Mouse (Mus musculus) monocyte, adult 2 months (primary cell): Measurements from ENCODE around the gene Cd101.

ENCODE experiments used
- DNase-seq, 2 experiments: peaks; one replicate each; pipeline ENCODE4 v3.0.0; 2022; ENCODE audit warnings: low spot score in 2 of 2, low read depth in 1 of 2

Cd101 gene

GRCm38 (mm10) chr3:101044686-101045085 lies 15.3 kb upstream of the Cd101 start:
- DNase-seq, result no peak

DNA sequence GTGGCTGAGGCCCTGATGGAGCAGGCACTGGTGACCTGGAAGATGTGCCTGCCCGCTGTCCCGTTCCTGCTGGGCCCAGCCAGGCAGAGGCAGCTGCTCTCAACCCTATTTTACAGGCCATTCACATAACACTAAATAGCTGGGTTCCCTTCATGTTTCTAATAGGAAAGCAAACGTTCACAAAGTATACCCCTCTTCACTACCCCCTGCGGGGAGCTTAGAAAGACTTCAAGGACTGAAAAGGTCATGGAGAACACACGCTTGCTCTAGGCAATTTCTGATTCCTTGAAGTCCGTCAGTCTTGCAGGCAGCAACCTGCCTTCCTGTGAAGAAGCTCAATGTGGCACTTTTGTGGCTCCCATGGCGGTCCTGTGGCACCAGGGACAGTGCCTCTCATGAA lies 12.6 kb upstream of the Cd101 start:
- no peak for DNase-seq

GRCm38 (mm10) chr3:101037984-101038545 lies 8.7 kb upstream of the Cd101 start:
- DNase-seq, result no peak

- DNase-seq, result no peak
Observed at GRCm38 (mm10) chr3:101036001-101036400, 6.6 kb upstream of the Cd101 start.

DNA sequence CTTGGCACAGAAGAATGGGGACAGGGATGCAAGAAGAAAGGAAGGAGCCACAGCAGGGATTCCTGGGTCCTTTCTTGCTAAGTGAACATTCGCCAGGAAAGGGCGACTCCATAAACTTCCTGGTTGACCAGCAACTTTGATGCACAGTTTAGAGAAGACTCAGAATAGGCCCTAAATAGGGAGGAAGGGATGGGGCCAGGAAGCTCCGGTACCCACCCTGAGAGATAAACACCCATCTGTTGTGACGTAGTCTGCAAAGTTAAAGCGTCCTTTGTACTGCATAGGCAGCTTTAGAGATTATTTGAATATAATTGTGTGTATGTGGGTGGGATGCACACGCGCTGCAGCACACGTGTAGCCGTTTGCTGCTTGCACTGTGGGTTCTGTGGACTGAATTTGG lies 5.2 kb upstream of the Cd101 start:
- no peak for DNase-seq

GRCm38 (mm10) chr3:101033644-101034043 lies 4.3 kb upstream of the Cd101 start:
- DNase-seq, result no peak

DNA sequence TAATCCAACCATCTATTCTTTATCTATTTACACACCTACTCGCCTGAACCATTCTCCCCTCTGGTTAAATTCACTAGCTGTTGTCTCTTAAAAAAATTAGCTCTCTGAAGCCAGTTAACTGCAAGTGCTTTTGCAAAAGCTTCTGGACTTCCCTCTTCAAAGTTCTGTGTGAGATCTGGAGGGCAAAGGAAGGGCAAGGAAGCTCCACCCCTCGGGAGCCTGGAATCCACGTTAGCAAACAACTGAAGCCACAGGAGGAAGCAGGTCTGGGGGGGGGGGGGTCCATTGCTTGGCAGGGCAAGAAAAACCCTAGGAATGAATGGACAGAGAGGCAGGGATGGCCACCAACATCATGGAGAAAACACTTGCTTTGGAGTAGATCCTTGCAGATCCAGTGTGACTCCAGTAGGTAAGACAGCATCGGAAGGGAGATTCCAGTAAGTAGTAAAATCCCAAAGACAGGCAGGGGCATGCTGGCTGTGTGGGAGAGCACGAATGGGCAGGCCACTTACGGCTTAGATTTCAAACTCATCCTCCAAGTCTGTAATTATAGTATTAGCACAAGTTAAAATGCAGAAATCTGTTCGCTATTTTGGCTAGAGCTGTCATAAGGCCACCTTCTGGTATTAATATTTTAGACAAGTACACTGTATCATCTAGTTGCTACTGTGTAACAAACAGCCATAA lies 2.2 kb upstream of the Cd101 start:
- DNase-seq, result no peak

DNA sequence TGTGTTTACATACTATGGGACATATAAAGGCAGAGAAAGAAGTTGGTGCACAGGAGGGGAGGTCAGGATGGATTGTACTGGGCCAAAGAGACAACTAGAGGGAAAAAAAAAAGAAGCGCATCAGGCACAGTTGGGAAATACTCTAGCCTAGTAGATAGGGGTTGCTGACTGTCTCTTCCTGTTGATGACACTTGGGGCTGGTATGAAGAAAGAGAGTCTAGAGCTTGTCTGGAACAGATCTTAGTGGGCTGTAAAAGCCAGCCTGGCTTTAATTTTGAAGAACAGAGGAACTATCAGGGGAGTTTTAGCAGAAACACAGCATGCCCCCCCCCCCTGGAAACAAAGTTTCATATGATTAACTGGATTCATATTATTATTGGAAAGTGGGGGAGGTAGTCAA lies 1.3 kb upstream of the Cd101 start:
- no peak for DNase-seq

DNA sequence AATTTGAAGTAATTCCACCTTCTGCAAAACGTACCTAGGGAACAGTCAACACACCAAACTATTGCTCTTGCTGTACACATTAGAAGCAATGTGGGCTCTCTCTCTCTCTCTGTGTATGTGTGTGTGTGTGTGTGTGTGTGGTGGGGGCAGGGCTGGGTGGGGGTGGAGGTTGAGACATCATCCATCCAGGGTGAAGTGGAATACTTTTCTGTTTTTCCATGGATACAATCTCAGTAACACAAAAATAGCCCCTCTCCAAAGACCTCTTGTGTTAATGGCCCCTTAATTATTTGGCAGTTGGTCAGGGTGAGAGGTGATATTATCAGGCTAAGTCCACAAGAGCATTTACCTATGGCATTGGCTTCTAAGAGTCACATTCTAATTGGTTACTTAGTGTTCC lies 2.6 kb downstream of the Cd101 start:
- no peak for DNase-seq

DNA sequence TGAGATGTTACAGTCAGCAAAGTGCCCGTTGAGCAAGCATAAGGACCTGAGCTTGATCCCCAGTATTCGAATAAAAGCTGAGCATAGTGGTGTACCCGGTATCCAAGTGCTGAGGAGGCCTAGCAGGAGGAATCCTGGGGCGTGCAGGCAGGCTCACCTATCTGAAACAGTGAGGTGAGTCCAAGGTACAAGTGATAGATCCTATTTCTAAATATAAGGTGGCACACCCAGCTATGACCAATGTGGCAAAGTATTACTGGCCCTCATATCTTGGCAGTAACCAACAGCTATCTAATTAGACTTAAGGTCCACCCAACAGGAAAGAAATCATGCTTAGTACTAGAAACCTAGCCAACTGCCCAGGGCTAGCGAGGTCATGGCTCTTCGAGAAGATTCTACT lies 6.4 kb downstream of the Cd101 start:
- no peak for DNase-seq

- DNase-seq, result no peak
Observed at GRCm38 (mm10) chr3:101021481-101022051, 7.8 kb downstream of the Cd101 start.

- DNase-seq, result no peak
Observed at GRCm38 (mm10) chr3:101021073-101021472, 8.3 kb downstream of the Cd101 start.

GRCm38 (mm10) chr3:101018494-101018893 lies 10.9 kb downstream of the Cd101 start:
- DNase-seq, result no peak

- DNase-seq, result no peak
Observed at GRCm38 (mm10) chr3:101016050-101016449, 13.3 kb downstream of the Cd101 start.

DNA sequence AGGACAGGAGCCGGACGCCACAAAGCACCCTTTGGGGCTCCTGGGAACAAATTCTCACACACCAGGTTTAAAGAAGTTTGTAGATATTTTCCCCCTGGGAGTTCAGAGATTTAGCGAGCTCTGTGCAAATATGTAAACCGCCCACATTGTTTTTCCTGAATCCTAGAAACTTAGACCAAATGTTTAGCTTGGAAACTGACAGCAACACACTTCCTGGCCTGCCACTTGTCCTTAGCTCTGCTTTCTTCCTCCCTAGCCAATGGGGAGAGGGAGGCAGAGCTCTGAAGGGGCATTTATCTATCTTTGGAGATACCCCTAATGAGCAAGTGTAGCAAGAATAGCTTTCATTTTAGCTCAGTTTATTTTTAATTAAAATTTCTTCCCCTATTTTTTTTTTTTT lies 14.1 kb downstream of the Cd101 start:
- no peak for DNase-seq

DNA sequence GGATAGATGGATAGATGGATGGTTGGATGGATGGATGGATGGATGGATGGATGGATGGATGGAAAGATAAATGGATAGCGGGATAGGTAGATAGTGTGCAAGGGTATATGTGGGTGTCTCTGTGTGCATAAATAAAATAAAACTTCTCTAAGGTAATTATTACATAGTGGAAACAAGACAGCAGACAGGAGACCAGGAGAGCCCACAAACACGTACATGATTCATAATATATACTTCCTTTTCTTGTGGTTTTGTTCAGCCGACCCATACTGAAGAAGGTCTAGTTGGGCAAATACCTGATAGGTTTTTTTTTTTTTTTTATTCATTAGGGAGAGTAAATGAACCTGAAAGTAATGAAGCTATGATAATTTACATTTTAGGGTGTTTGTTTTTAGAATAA lies 15.8 kb downstream of the Cd101 start:
- no peak for DNase-seq

DNA sequence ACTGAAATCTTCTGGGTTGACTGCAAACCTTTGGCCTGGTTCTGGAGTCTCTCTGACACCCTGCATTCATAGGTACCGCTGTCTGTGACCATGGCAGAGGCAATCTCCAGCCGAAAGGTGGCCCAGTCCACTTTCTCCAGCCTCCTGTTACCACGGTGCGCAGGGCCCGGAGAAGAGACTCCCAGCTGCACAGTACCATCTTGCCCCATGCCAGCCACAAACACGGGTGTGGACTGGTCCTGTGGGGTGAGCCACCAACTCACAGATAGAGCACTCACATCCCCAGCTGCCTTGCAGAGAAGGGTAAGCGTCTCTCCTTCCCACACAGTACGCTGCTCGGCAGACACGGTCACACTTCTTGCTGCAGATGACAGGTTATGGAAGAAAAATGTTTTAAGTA lies 16.4 kb downstream of the Cd101 start:
- DNase-seq, result no peak

- no peak for DNase-seq
Observed at GRCm38 (mm10) chr3:101012597-101012996, 16.8 kb downstream of the Cd101 start.

GRCm38 (mm10) chr3:101012131-101012571 lies 17.2 kb downstream of the Cd101 start:
- peak in 1 of 2 experiments; percentile 66 for DNase-seq

DNA sequence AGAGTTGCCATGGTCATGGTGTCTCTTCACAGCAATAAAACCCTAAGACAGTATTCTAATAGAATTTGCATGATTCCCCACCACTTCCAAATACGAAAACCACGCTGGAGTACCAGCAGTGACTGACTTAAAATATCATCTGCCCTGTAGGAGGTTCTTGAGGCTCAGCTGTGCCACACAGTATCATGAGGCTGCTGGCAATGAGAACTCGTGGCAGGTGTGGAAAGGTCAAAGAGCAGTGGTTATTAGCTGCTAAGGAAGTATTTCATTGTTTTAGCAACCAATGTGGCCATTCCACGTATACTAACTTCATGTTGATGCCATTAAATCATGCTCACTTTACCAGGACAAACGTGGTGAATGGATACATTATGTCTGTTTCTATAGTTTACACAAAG lies 18.2 kb downstream of the Cd101 start:
- DNase-seq, result no peak

DNA sequence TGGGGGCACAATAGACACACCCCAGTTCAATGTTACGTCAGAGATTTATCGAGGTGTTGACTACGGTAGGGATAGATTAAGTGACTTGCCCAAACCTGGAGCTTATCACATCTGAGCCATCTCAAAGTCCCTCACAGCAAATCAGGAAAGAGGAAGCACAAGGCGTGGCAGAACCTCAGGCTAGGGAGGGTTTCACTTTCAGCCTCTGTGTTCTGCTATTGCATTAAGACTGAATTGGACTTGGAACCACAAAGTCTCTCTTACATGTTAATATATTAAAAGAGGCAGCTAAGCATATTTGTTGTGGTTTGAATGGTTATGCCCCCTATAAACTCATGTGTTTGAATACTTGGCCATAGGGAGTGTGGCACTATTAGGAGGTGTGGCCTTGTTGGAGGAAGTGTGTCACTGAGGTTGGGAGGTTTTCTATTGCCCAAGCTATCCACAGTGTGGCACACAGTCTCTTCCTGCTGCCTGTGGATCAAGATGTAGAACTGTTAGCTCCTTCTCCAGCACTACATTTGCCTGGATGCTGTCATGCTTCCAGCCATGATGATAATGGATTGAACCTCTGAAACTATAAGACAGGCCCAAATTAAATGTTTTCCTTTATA lies 18.7 kb downstream of the Cd101 start:
- DNase-seq, result peak; percentile 61

DNA sequence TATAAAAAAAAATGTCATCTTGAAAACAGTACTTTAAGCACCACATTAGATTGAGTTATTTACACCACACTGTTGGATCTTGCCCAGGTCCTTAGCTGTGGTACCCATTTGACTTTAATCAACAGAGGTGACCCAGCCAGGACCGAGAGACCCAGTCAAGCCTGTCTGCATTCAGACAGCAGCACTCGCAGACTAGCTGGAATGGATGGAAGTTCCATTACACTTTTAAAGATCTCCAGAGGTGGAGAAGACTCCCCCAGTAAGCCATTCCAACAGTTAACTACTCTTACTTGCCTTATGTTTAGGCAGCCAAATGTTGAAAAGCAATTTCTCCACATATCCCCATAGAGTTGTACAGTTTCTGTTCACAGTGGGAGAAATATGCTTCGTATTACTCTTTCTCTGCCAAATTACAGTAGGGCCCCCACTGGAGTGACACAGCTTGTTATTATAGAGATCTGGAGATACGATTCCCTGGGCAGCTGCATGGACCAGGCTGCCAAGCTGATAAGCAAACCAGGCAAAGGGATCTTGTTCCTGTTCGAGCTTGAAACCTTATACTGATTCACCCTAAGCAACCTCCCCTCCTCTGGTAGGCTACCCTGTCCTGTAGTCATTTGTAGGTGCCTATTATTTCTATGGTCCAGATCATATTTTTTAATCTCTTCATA lies 22.1 kb downstream of the Cd101 start:
- no peak for DNase-seq
